Mouse (Mus musculus) cerebellum, adult 2 months (tissue): ENCODE measurements around the gene Gtpbp4. TPM values are rescaled to one million over a fixed set of nuclear protein-coding genes. Genes with fewer than 3 reads are reported as not detected.
A peak's percentile ranks its signal among the peaks of the same experiment; 100 is the strongest.
"Not testable (repeated sequence)": the region's sequence is repeated elsewhere in the genome, so short reads cannot be mapped to it uniquely, and the experiment has no call there.

Experiments used
- DNase-seq, 2 experiments: peaks; one replicate each; pipeline ENCODE4 v3.0.0; 2021
- H3K27ac ChIP-seq: fragments of 200-500 bp; 2 replicates; pipeline ENCODE4 v1.5.1; 2012; ENCODE audit warnings: low read length, control low read depth, inconsistent platforms; ENCODE audit not compliant: insufficient read depth
- H3K27me3 ChIP-seq: fragments of 200-500 bp; 2 replicates; pipeline ENCODE4 v1.6.1; 2012; ENCODE audit warnings: inconsistent platforms, mild to moderate bottlenecking, low read length, moderate library complexity; ENCODE audit not compliant: control insufficient read depth, insufficient read depth
- H3K4me1 ChIP-seq: fragments of 200-500 bp; 2 replicates; pipeline ENCODE4 v1.6.1; 2011; ENCODE audit warnings: low read length; ENCODE audit not compliant: control insufficient read depth, insufficient read depth
- H3K4me3 ChIP-seq: fragments of 200-500 bp; replicated peaks from 2 replicates; pipeline ENCODE3; 2011; ENCODE audit warnings: mild to moderate bottlenecking, low read depth, low read length, control low read depth; ENCODE audit not compliant: insufficient read depth
- CTCF ChIP-seq: fragments of 200-500 bp; IDR thresholded peaks from 2 replicates; pipeline ENCODE4 v1.5.1; 2011; ENCODE audit warnings: low read depth, mild to moderate bottlenecking, control low read depth, low read length, moderate library complexity, borderline replicate concordance; ENCODE audit not compliant: insufficient read depth
- POLR2A ChIP-seq: fragments of 200-500 bp; IDR thresholded peaks from 2 replicates; pipeline ENCODE4 v1.6.1; 2011; ENCODE audit warnings: low read length, control low read depth, borderline replicate concordance; ENCODE audit not compliant: insufficient read depth
- WGBS: fragments of 180-500 bp; shearing (Covaris S2); methylation state at CpG from one replicate; pipeline ENCODE4 v1.1.7; 2018; 5-methylcytosine and 5-hydroxymethylcytosine counted together
- polyA plus RNA-seq: library from polyadenylated mRNA; depleted of rRNA; stranded (reverse); fragments of >200 nt; gene quantifications from 2 replicates; pipeline ENCODE4 v1.2.3, GENCODE M21; 2012

Gene Gtpbp4
- polyA plus RNA-seq, 1 experiment = 24.9 TPM

GRCm38 (mm10) chr13:9003306-9003705, 7.4 kb upstream of the Gtpbp4 start:
- H3K4me3 ChIP-seq = no peak overlapping the region
- WGBS = 72% methylated on average over 2 of the region's 2 CpGs
- H3K27me3 ChIP-seq = no peaks in the 10 kb centered on the region
- no peak overlapping the region for H3K27ac ChIP-seq
- DNase-seq = no peak
- no peak for TF ChIP-seq CTCF
- no peak for TF ChIP-seq POLR2A
- no peaks in the 10 kb centered on the region for H3K4me1 ChIP-seq

GRCm38 (mm10) chr13:8999464-8999863, 3.6 kb upstream of the Gtpbp4 start:
- H3K4me3 ChIP-seq = no peak overlapping the region
- 91% methylated on average over 8 of the region's 8 CpGs for WGBS
- TF ChIP-seq CTCF = no peak
- TF ChIP-seq POLR2A = no peak
- H3K4me1 ChIP-seq = no peaks in the 10 kb centered on the region
- no peak overlapping the region for H3K27ac ChIP-seq
- no peaks in the 10 kb centered on the region for H3K27me3 ChIP-seq
- no peak for DNase-seq

GRCm38 (mm10) chr13:8997221-8997620, 1.3 kb upstream of the Gtpbp4 start:
- not testable (repeated sequence) for H3K27me3 ChIP-seq, H3K4me3 ChIP-seq, H3K4me1 ChIP-seq, H3K27ac ChIP-seq
- 81% methylated on average over 5 of the region's 5 CpGs for WGBS
- peak in 1 of 2 experiments; percentile 5 for DNase-seq

- no peaks in the 10 kb centered on the region; the same call in 1 of the 2 replicates for H3K4me1 ChIP-seq
- DNase-seq = no peak
- 3% methylated on average over 33 of the region's 33 CpGs for WGBS
- H3K27ac ChIP-seq = no peak overlapping the region
- H3K27me3 ChIP-seq = no peaks in the 10 kb centered on the region
- TF ChIP-seq CTCF = no peak
- no peak for TF ChIP-seq POLR2A
- peak overlapping the region; percentile 95 for H3K4me3 ChIP-seq
These were observed 509 bp downstream of the Gtpbp4 start for GRCm38 (mm10) chr13:8995159-8995989.

- no peak for TF ChIP-seq CTCF
- TF ChIP-seq POLR2A = no peak
- no peak for DNase-seq
- Histone ChIP-seq H3K4me3 (no peak overlapping the region), H3K27me3 (no peaks in the 10 kb centered on the region), H3K4me1 (no peaks in the 10 kb centered on the region; the same call in 1 of the 2 replicates), H3K27ac (no peak overlapping the region)
- WGBS = 91% methylated on average over 6 of the region's 6 CpGs
These were observed 3.7 kb downstream of the Gtpbp4 start for GRCm38 (mm10) chr13:8992231-8992630.

- TF ChIP-seq CTCF (no peak), POLR2A (no peak)
- Histone ChIP-seq H3K4me3 (no peak overlapping the region), H3K4me1 (no peaks in the 10 kb centered on the region), H3K27me3 (no peaks in the 10 kb centered on the region), H3K27ac (no peak overlapping the region)
- WGBS = 94% methylated on average over 3 of the region's 3 CpGs
- DNase-seq = no peak
These were observed 22.9 kb downstream of the Gtpbp4 start for GRCm38 (mm10) chr13:8972972-8973371.

GRCm38 (mm10) chr13:8972369-8972768, 23.5 kb downstream of the Gtpbp4 start:
- TF ChIP-seq CTCF (no peak), POLR2A (no peak)
- no peak overlapping the region for H3K27ac ChIP-seq
- no peak overlapping the region for H3K4me3 ChIP-seq
- H3K4me1 ChIP-seq = no peaks in the 10 kb centered on the region
- H3K27me3 ChIP-seq = no peaks in the 10 kb centered on the region
- DNase-seq = no peak

- Histone ChIP-seq H3K4me3 (no peak overlapping the region), H3K4me1 (no peaks in the 10 kb centered on the region), H3K27ac (no peak overlapping the region), H3K27me3 (no peaks in the 10 kb centered on the region)
- 90% methylated on average over 8 of the region's 8 CpGs for WGBS
- no peak for TF ChIP-seq POLR2A
- TF ChIP-seq CTCF = no peak
- no peak for DNase-seq
These were observed 28.1 kb downstream of the Gtpbp4 start for GRCm38 (mm10) chr13:8967742-8968141.
